Mouse (Mus musculus): ENCODE data around the gene Pex19.

Pex19 gene

GRCm38 (mm10) chr1:172132319-172132718, 5.8 kb downstream of the Pex19 start:
- DNase-seq (ENCODE audit: extremely low read depth, insufficient read length, low spot score) = no peak

- no peak for DNase-seq (ENCODE audit: extremely low read depth, insufficient read length, low spot score)
Measured at GRCm38 (mm10) chr1:172133535-172133934, 7.0 kb downstream of the Pex19 start.

GRCm38 (mm10) chr1:172134072-172134471, 7.5 kb downstream of the Pex19 start:
- DNase-seq (ENCODE audit: extremely low read depth, insufficient read length, low spot score) = no peak

GRCm38 (mm10) chr1:172140160-172140559, 13.6 kb downstream of the Pex19 start:
- DNase-seq (ENCODE audit: extremely low read depth, insufficient read length, low spot score) = no peak

- no peak for DNase-seq (ENCODE audit: extremely low read depth, insufficient read length, low spot score)
Measured at GRCm38 (mm10) chr1:172140825-172141224, 14.3 kb downstream of the Pex19 start.

- DNase-seq (ENCODE audit: extremely low read depth, insufficient read length, low spot score) = no peak
Measured at GRCm38 (mm10) chr1:172141529-172141928, 15.0 kb downstream of the Pex19 start.

GRCm38 (mm10) chr1:172143570-172143969, 17.0 kb downstream of the Pex19 start:
- DNase-seq (ENCODE audit: extremely low read depth, insufficient read length, low spot score) = peak; percentile 38

- peak; percentile 98 for DNase-seq (ENCODE audit: extremely low read depth, insufficient read length, low spot score)
Measured at GRCm38 (mm10) chr1:172147835-172148278, 21.3 kb downstream of the Pex19 start, which contains the start of gene Dcaf8. Gene Dcaf8, plus strand, starts transcription at chr1:172148084.

- DNase-seq (ENCODE audit: extremely low read depth, insufficient read length, low spot score) = no peak
Measured at GRCm38 (mm10) chr1:172148279-172148954, 21.9 kb downstream of the Pex19 start.

GRCm38 (mm10) chr1:172148955-172149815, 22.6 kb downstream of the Pex19 start:
- DNase-seq (ENCODE audit: extremely low read depth, insufficient read length, low spot score) = no peak

GRCm38 (mm10) chr1:172154536-172154935, 28.0 kb downstream of the Pex19 start:
- DNase-seq (ENCODE audit: extremely low read depth, insufficient read length, low spot score) = no peak

- no peak for DNase-seq (ENCODE audit: extremely low read depth, insufficient read length, low spot score)
Measured at GRCm38 (mm10) chr1:172155518-172155917, 29.0 kb downstream of the Pex19 start.

- DNase-seq (ENCODE audit: extremely low read depth, insufficient read length, low spot score) = no peak
Measured at GRCm38 (mm10) chr1:172159970-172160369, 33.4 kb downstream of the Pex19 start.

- DNase-seq (ENCODE audit: extremely low read depth, insufficient read length, low spot score) = no peak
Measured at GRCm38 (mm10) chr1:172160508-172160907, 34.0 kb downstream of the Pex19 start.

GRCm38 (mm10) chr1:172162009-172162408, 35.5 kb downstream of the Pex19 start:
- no peak for DNase-seq (ENCODE audit: extremely low read depth, insufficient read length, low spot score)

GRCm38 (mm10) chr1:172162959-172163358, 36.4 kb downstream of the Pex19 start:
- DNase-seq (ENCODE audit: extremely low read depth, insufficient read length, low spot score) = no peak

GRCm38 (mm10) chr1:172167911-172168310, 41.4 kb downstream of the Pex19 start:
- no peak for DNase-seq (ENCODE audit: extremely low read depth, insufficient read length, low spot score)

- DNase-seq (ENCODE audit: extremely low read depth, insufficient read length, low spot score) = no peak
Measured at GRCm38 (mm10) chr1:172169809-172170208, 43.3 kb downstream of the Pex19 start.

GRCm38 (mm10) chr1:172172381-172172780, 45.8 kb downstream of the Pex19 start:
- no peak for DNase-seq (ENCODE audit: extremely low read depth, insufficient read length, low spot score)

- DNase-seq (ENCODE audit: extremely low read depth, insufficient read length, low spot score) = no peak
Measured at GRCm38 (mm10) chr1:172173181-172173580, 46.6 kb downstream of the Pex19 start.

- DNase-seq (ENCODE audit: extremely low read depth, insufficient read length, low spot score) = no peak
Measured at GRCm38 (mm10) chr1:172177791-172178190, 51.2 kb downstream of the Pex19 start.

- DNase-seq (ENCODE audit: extremely low read depth, insufficient read length, low spot score) = no peak
Measured at GRCm38 (mm10) chr1:172179102-172179501, 52.5 kb downstream of the Pex19 start.
